ENCODE assay signal across 12 mouse cellular contexts in the genomic region with DNA sequence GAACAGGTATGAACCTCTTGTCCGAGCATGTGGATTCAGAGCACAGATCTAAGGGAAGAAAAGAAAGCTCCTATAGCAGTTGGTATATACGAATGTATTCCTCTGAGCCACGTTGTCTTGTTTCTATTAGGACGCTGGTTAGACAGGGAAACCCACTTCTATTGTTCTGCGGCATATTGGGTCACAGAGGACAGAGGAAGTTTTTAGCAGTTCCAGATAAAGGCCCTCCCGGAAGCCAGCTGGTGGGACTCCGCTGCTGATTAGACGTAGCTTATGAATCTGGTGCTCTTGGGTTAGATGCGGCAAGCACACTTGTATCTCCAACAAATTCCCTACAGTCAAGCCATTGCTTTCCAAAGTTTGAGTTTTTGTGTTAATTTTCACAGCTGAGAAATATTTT. TPM values are rescaled to one million over a fixed set of nuclear protein-coding genes. Genes with fewer than 3 reads are reported as not detected.
DNase-seq lines count a peak whose midpoint lies in the region; ATAC-seq and TF ChIP-seq lines count a peak whose summit lies in the region.
"Had no signal": no experiment of that assay in that cellular context is flagged by ENCODE, and none has a peak within 500 bp of the region (broad histone marks: within the 10 kb centered on the region; RNA-seq: fewer than 3 reads in every experiment).

No protein-coding gene starts in this region.

- no peaks in the 10 kb centered on the region for H3K27me3 ChIP-seq in lung, postnatal 0 days (replicated peaks; ENCODE audit: insufficient read depth, low read length)
- H3K27me3 ChIP-seq: intestine, embryonic 15.5 days; stomach, embryonic 15.5 days had no signal

- 46% methylated on average over 9 of the region's 9 CpGs for WGBS in lung, postnatal 0 days

- 0 out of 2 replicates have a peak, but pooled peaks have one; percentile 10 for TF ChIP-seq EP300 in lung, postnatal 0 days (IDR thresholded peaks at IDR 0.05)

- peaks cover 9% of the 10 kb centered on the region; the same call in 1 of the 2 replicates for H3K4me1 ChIP-seq in lung, postnatal 0 days (ENCODE audit: insufficient read depth, low read depth, low read length)
- H3K4me1 ChIP-seq: intestine, embryonic 15.5 days; stomach, embryonic 15.5 days had no signal

- peak; percentile 37 for DNase-seq in kidney, postnatal 10 days
- DNase-seq in kidney, adult 11 months, result no peak
- DNase-seq in heart, postnatal 10 days, result peak; percentile 38 to 54
- peak; percentile 31 for DNase-seq in lung, postnatal 0 days (ENCODE audit: low spot score)
- DNase-seq in layer of hippocampus, postnatal 25 days (ENCODE audit: extremely low spot score in 1 of 2, low spot score in 1 of 2), result no peak
- no peak for DNase-seq in layer of hippocampus, adult 9-10 months (ENCODE audit: low spot score)
- DNase-seq in layer of hippocampus, postnatal 36 days, result no peak

- no peak for TF ChIP-seq CTCF in lung, postnatal 0 days (IDR thresholded peaks at IDR 0.05)

- intact Hi-C loops in heart, postnatal 10 days (cut with DNase I), result no loop called here

- H3K9ac ChIP-seq in lung, postnatal 0 days (replicated peaks; ENCODE audit: low read depth), result no peak overlapping the region
- H3K9ac ChIP-seq: intestine, embryonic 15.5 days; stomach, embryonic 15.5 days had no signal

- no peaks in the 10 kb centered on the region for H3K36me3 ChIP-seq in lung, postnatal 0 days (ENCODE audit: insufficient read depth, low read length)
- H3K36me3 ChIP-seq: intestine, embryonic 15.5 days; stomach, embryonic 15.5 days had no signal

- ATAC-seq in common myeloid progenitor, adult 5-6 weeks (replicated peaks; ENCODE audit: low read depth, poor library complexity, severe bottlenecking), result peak; percentile 77
- no peak for ATAC-seq in lung, postnatal 0 days
- ATAC-seq: CD4-positive, CD25-positive, alpha-beta regulatory T cell, adult 4 months; intestine, embryonic 15.5 days had no signal

- H3K27ac ChIP-seq in lung, postnatal 0 days (ENCODE audit: low read length), result peak overlapping the region; percentile 43
- H3K27ac ChIP-seq: intestine, embryonic 15.5 days; stomach, embryonic 15.5 days had no signal

- no peak overlapping the region for H3K4me3 ChIP-seq in lung, postnatal 0 days (ENCODE audit: low read depth, low read length)
- H3K4me3 ChIP-seq: erythroblast, embryonic 14.5 days; intestine, embryonic 15.5 days; stomach, embryonic 15.5 days had no signal

- no peak overlapping the region for H3K4me2 ChIP-seq in lung, postnatal 0 days (replicated peaks; ENCODE audit: low read depth, low read length)
- H3K4me2 ChIP-seq: intestine, embryonic 15.5 days; stomach, embryonic 15.5 days had no signal

- H3K9me3 ChIP-seq in lung, postnatal 0 days (ENCODE audit: low read length), result no peaks in the 10 kb centered on the region
- H3K9me3 ChIP-seq: intestine, embryonic 15.5 days; stomach, embryonic 15.5 days had no signal

RNA-seq across cellular contexts. Expression of a gene that starts 4.8 kb away (rescaled TPM):
- total RNA-seq in common myeloid progenitor, adult 5-6 weeks (2017), result 8.1 and 9.7 TPM in 2 replicates
- 10 to 100 TPM; 19.9 to 22.6 TPM for total RNA-seq in heart, postnatal 10 days (2021)
- polyA plus RNA-seq in lung, postnatal 0 days (2015; fragmentation: Nextera tagmentation; extraction: Ambion mirVana), result 4.5 and 4.7 TPM in 2 replicates
- total RNA-seq in layer of hippocampus, postnatal 25 days (2021), result 10 to 100 TPM; 92.3 to 94.2 TPM
- 10 to 100 TPM; 94.2 to 99.2 TPM for total RNA-seq in layer of hippocampus, postnatal 36 days (2021)

Comparison
In these comparisons a context has a peak if more than half of its experiments do, and no peak if none do; other contexts are left out.
1. DNase-seq: peak in kidney, postnatal 10 days (single experiment), heart, postnatal 10 days (2 of 2) and lung, postnatal 0 days (single experiment); none in kidney, adult 11 months (single experiment), layer of hippocampus, postnatal 25 days (0 of 2), layer of hippocampus, adult 9-10 months (single experiment) and layer of hippocampus, postnatal 36 days (0 of 2).